Mouse (Mus musculus) kidney, adult 2 months (tissue): ENCODE results near the gene Rasal2.

Source experiments
- CTCF ChIP-seq: fragments of 200-500 bp; conservative IDR thresholded peaks from 2 replicates; pipeline ENCODE4 v1.5.1; 2011; ENCODE audit warnings: low read depth, mild to moderate bottlenecking, control low read depth, low read length, moderate library complexity, mixed read lengths; ENCODE audit not compliant: insufficient read depth, insufficient read length
- POLR2A ChIP-seq: fragments of 200-500 bp; IDR thresholded peaks from one replicate; pipeline ENCODE4 v1.6.1; 2011; ENCODE audit warnings: low read depth, low read length, control low read depth

GRCm38 (mm10) chr1:157144621-157145020, 267.8 kb downstream of the Rasal2 start:
- no peak for TF ChIP-seq CTCF
- no peak for TF ChIP-seq POLR2A
